Mouse (Mus musculus): ENCODE data around the gene Pxk. TPM values are rescaled to one million over a fixed set of nuclear protein-coding genes. Genes with fewer than 3 reads are reported as not detected.
A peak's percentile ranks its signal among the peaks of the same experiment; 100 is the strongest.
"Not testable (repeated sequence)": the region's sequence is repeated elsewhere in the genome, so short reads cannot be mapped to it uniquely, and the experiment has no call there.

The Pxk gene
- polyA plus RNA-seq, 1 experiment from 2014 or later: 63.0 TPM

DNA sequence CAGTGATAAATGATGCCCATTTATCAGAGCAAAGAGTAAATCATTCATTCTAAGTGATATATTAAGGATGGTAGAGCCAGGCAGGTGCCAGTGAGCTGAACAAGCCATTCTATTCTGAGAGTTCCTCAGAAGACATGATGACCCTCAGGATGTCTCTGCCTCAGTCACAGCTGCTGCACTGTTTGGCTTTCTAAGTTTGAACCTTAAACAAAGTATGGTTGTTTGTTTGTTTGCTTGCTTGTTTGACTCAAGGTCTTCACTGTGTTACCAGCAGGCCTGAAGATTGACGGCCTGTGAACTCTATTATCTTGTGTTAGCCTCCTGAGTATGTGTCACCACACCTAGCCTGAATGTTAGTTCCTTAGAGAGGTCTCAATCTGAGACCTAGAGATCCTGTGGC is 16.7 kb downstream of the Pxk start:
- 69% methylated on average over 1 of the region's 1 CpGs for WGBS
- Histone ChIP-seq H3K27me3 (replicated peaks; ENCODE audit: control insufficient read depth, insufficient read depth, low read length) (no peaks in the 10 kb centered on the region), H3K4me3 (replicated peaks; ENCODE audit: low read length) (no peak overlapping the region), H3K9ac (replicated peaks; ENCODE audit: low read depth, low read length) (no peak overlapping the region), H3K9me3 (ENCODE audit: control insufficient read depth, low read length) (no peaks in the 10 kb centered on the region), H3K27ac (ENCODE audit: low read length) (no peak overlapping the region), H3K4me1 (replicated peaks; ENCODE audit: control insufficient read depth, insufficient read depth, low read length) (no peaks in the 10 kb centered on the region), H3K36me3 (ENCODE audit: control insufficient read depth, insufficient read depth) (no peaks in the 10 kb centered on the region), H3K4me2 (ENCODE audit: low read length) (no peak overlapping the region)
- ATAC-seq: no peak

DNA sequence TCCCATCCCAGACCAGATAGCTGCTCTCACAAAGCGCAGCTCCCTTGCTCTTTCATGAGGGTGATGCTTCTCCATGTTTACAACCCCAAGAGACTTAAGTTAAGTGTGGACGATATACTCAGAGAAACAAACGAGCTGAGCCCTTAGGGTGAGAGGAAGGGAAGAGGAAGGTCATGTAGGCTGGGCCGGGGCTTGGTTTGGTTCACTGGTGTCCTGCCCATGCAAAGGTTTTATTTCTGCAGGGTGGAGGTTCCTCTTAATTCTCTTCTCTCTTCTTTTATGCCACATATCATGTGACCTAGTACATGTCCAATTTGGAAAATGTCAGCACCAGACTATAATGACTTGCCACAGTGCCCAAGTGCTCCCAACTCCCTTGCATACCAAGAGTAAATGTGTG is 17.8 kb downstream of the Pxk start:
- no peak overlapping the region for H3K4me2 ChIP-seq (ENCODE audit: low read length)
- WGBS: 84% methylated on average over 4 of the region's 4 CpGs
- H3K9me3 ChIP-seq (ENCODE audit: control insufficient read depth, low read length): no peaks in the 10 kb centered on the region
- no peaks in the 10 kb centered on the region for H3K4me1 ChIP-seq (replicated peaks; ENCODE audit: control insufficient read depth, insufficient read depth, low read length)
- no peak overlapping the region for H3K27ac ChIP-seq (ENCODE audit: low read length)
- H3K9ac ChIP-seq (replicated peaks; ENCODE audit: low read depth, low read length): no peak overlapping the region
- 0 out of 2 replicates have a peak, but pooled peaks cover under 1% of the 10 kb centered on the region for H3K36me3 ChIP-seq (ENCODE audit: control insufficient read depth, insufficient read depth)
- no peaks in the 10 kb centered on the region for H3K27me3 ChIP-seq (replicated peaks; ENCODE audit: control insufficient read depth, insufficient read depth, low read length)
- ATAC-seq: no peak
- H3K4me3 ChIP-seq (replicated peaks; ENCODE audit: low read length): no peak overlapping the region

DNA sequence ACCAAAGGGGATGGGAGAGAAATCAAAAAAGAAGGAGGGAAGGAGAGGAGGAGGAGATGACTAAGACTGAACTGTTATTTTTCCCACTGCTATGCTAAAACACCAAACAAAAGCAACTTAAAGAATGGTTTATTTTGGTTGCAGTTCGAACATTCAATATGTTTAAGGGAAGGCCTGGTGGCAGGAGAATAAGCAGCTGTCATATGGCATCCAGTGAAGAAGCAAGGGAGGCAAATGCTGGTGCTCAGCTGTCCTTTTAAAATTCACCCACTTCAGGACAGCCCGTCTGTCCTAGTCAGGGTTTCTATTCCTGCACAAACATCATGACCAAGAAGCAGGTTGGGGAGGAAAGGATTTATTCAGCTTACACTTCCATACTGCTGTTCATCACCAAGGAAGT is 19.4 kb downstream of the Pxk start:
- no peak for ATAC-seq
- Histone ChIP-seq H3K4me3 (replicated peaks; ENCODE audit: low read length) (no peak overlapping the region), H3K4me2 (ENCODE audit: low read length) (no peak overlapping the region), H3K36me3 (ENCODE audit: control insufficient read depth, insufficient read depth) (0 out of 2 replicates have a peak, but pooled peaks cover 2% of the 10 kb centered on the region), H3K9ac (replicated peaks; ENCODE audit: low read depth, low read length) (no peak overlapping the region), H3K27me3 (replicated peaks; ENCODE audit: control insufficient read depth, insufficient read depth, low read length) (no peaks in the 10 kb centered on the region), H3K9me3 (ENCODE audit: control insufficient read depth, low read length) (no peaks in the 10 kb centered on the region), H3K27ac (ENCODE audit: low read length) (no peak overlapping the region), H3K4me1 (replicated peaks; ENCODE audit: control insufficient read depth, insufficient read depth, low read length) (no peaks in the 10 kb centered on the region)
- 84% methylated on average over 2 of the region's 2 CpGs for WGBS

DNA sequence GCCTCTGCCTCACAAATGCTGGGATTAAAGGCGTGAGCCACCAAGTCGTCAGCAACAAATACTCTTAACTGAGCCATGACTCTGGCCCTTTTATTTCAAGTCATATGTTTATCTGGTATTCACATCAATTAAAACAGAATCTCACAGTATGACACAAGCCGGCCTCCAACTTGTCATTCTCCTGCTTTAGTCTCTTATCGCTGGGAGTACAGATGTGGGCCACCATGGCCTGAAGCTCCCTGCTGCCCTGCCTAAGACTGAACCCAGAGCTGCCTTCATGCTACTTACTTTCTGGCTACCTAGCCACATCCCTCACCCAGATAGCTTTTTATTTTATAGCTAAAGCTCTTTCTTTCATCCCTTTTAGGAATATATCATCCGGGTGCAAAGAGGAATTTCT is 21.4 kb downstream of the Pxk start:
- 0 out of 2 replicates have a peak, but pooled peaks cover 2% of the 10 kb centered on the region for H3K36me3 ChIP-seq (ENCODE audit: control insufficient read depth, insufficient read depth)
- no peak for ATAC-seq
- WGBS: 87% methylated on average over 5 of the region's 5 CpGs
- no peaks in the 10 kb centered on the region for H3K4me1 ChIP-seq (replicated peaks; ENCODE audit: control insufficient read depth, insufficient read depth, low read length)
- no peak overlapping the region for H3K27ac ChIP-seq (ENCODE audit: low read length)
- H3K9ac ChIP-seq (replicated peaks; ENCODE audit: low read depth, low read length): no peak overlapping the region
- no peaks in the 10 kb centered on the region for H3K9me3 ChIP-seq (ENCODE audit: control insufficient read depth, low read length)
- no peak overlapping the region for H3K4me3 ChIP-seq (replicated peaks; ENCODE audit: low read length)
- no peaks in the 10 kb centered on the region for H3K27me3 ChIP-seq (replicated peaks; ENCODE audit: control insufficient read depth, insufficient read depth, low read length)
- no peak overlapping the region for H3K4me2 ChIP-seq (ENCODE audit: low read length)

DNA sequence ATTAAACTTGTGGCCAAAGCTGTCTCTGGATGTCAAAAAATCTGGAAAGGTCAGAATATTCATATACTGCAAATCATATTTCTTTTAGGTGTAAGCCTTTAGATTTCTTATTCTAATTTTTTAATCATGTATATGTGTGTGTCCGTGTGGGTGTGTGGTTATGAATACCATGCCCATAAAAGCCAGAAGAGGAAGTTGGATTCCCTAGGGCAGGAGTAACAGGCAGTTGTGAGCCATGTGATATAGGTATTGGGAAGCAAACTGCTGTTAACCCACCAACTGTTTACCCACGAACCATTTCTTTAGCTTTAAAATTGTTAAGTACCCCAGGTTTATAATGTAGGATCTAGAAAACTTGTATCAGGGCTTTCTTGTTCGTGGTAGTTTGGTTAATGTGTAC is 21.9 kb downstream of the Pxk start:
- Histone ChIP-seq H3K27me3 (replicated peaks; ENCODE audit: control insufficient read depth, insufficient read depth, low read length) (no peaks in the 10 kb centered on the region), H3K4me3 (replicated peaks; ENCODE audit: low read length) (no peak overlapping the region), H3K4me1 (replicated peaks; ENCODE audit: control insufficient read depth, insufficient read depth, low read length) (no peaks in the 10 kb centered on the region), H3K27ac (ENCODE audit: low read length) (no peak overlapping the region), H3K9me3 (ENCODE audit: control insufficient read depth, low read length) (no peaks in the 10 kb centered on the region), H3K9ac (replicated peaks; ENCODE audit: low read depth, low read length) (no peak overlapping the region), H3K4me2 (ENCODE audit: low read length) (no peak overlapping the region), H3K36me3 (ENCODE audit: control insufficient read depth, insufficient read depth) (0 out of 2 replicates have a peak, but pooled peaks cover 2% of the 10 kb centered on the region)
- ATAC-seq: no peak
- WGBS: 89% methylated on average over 3 of the region's 3 CpGs

DNA sequence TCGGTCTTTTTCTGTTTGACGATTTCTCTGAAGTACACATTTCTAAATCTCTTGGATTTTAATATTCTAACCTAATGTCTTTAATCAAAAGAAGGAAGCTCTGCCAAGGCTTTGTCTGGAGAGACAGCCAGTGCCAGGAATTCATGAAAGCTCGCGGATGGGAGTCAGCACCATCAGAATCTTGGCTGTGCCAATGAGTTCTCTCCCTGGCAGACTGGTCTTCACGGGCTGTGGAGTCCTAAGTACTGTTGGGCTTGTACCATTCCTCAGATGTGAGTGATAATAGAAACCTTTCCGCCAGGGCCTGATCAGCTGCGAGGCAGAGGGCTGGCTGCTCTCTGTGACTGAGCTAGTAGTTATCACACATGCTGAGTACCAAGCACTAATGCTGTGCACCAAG is 25.1 kb downstream of the Pxk start:
- Histone ChIP-seq H3K27me3 (replicated peaks; ENCODE audit: control insufficient read depth, insufficient read depth, low read length) (no peaks in the 10 kb centered on the region), H3K4me2 (ENCODE audit: low read length) (no peak overlapping the region), H3K9ac (replicated peaks; ENCODE audit: low read depth, low read length) (no peak overlapping the region), H3K36me3 (ENCODE audit: control insufficient read depth, insufficient read depth) (0 out of 2 replicates have a peak, but pooled peaks cover 2% of the 10 kb centered on the region), H3K4me3 (replicated peaks; ENCODE audit: low read length) (no peak overlapping the region), H3K9me3 (ENCODE audit: control insufficient read depth, low read length) (no peaks in the 10 kb centered on the region), H3K4me1 (replicated peaks; ENCODE audit: control insufficient read depth, insufficient read depth, low read length) (no peaks in the 10 kb centered on the region), H3K27ac (ENCODE audit: low read length) (no peak overlapping the region)
- 72% methylated on average over 7 of the region's 7 CpGs for WGBS
- ATAC-seq: peak; percentile 57; the same call in 1 of the 2 replicates

DNA sequence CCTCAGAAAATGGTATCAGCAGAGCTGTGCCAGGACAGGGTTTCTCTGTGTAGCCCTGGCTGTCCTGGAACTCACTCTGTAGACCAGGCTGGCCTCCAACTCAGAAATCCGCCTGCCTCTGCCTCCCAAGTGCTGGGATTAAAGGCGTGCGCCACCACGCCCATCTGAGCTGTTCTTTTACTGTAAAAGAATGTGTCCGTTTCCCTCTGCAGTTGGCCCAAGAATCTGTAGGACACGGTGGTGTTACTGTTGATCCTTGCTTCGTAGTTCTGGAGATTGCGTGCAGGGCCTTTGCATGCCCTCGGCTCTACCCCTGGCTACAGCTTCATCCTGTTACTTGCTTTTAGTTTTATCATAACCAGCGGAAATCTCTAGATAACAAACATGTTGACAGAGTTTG is 25.6 kb downstream of the Pxk start:
- H3K9ac ChIP-seq (replicated peaks; ENCODE audit: low read depth, low read length); H3K9me3 ChIP-seq (ENCODE audit: control insufficient read depth, low read length); H3K36me3 ChIP-seq (ENCODE audit: control insufficient read depth, insufficient read depth); H3K27ac ChIP-seq (ENCODE audit: low read length); ATAC-seq; H3K4me1 ChIP-seq (replicated peaks; ENCODE audit: control insufficient read depth, insufficient read depth, low read length); H3K4me3 ChIP-seq (replicated peaks; ENCODE audit: low read length); H3K27me3 ChIP-seq (replicated peaks; ENCODE audit: control insufficient read depth, insufficient read depth, low read length); H3K4me2 ChIP-seq (ENCODE audit: low read length): not testable (repeated sequence)
- 97% methylated on average over 10 of the region's 10 CpGs for WGBS

DNA sequence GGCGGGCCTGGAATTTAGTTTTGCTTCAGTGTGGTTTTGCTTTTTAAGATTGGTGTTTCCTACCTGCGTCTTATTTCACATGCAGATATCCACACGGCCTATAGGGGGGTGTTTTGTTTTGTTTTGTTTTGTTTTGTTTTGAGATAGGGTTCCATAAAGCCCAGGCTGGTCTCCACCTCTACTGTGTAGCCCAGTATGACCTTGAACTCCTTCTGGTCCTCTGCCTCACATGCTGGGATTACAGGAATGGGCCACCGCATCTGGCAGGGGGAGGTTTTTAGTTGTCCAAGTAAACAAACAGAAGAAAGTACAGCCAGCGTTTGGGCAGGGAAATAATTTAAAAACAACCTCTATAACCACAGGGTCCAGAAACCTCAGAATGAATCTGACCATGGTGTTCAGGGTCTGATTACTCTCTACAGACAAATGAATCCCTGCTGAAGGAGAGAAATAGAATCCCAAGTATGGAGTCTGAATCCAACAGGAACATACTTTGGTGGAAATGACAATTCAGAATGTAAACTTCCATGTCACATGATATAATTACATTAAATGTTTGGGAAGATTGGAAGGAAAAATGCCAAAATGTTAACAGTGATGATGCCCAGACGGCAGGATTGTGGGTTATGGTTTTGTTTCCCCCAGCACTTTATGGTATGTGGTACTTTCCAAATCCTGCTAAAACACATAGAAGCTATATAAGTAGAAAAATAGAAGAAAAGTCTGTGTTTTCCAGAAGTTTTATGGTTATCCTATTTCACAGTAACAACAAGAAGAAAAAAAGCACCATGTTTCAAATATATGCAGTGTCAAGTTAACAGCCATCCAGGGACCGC is 26.3 kb downstream of the Pxk start:
- Histone ChIP-seq H3K4me2 (ENCODE audit: low read length) (no peak overlapping the region), H3K9me3 (ENCODE audit: control insufficient read depth, low read length) (no peaks in the 10 kb centered on the region), H3K9ac (replicated peaks; ENCODE audit: low read depth, low read length) (no peak overlapping the region), H3K4me3 (replicated peaks; ENCODE audit: low read length) (no peak overlapping the region), H3K27ac (ENCODE audit: low read length) (no peak overlapping the region), H3K27me3 (replicated peaks; ENCODE audit: control insufficient read depth, insufficient read depth, low read length) (no peaks in the 10 kb centered on the region), H3K4me1 (replicated peaks; ENCODE audit: control insufficient read depth, insufficient read depth, low read length) (no peaks in the 10 kb centered on the region), H3K36me3 (ENCODE audit: control insufficient read depth, insufficient read depth) (0 out of 2 replicates have a peak, but pooled peaks cover 2% of the 10 kb centered on the region)
- ATAC-seq: no peak
- WGBS: 83% methylated on average over 7 of the region's 7 CpGs

DNA sequence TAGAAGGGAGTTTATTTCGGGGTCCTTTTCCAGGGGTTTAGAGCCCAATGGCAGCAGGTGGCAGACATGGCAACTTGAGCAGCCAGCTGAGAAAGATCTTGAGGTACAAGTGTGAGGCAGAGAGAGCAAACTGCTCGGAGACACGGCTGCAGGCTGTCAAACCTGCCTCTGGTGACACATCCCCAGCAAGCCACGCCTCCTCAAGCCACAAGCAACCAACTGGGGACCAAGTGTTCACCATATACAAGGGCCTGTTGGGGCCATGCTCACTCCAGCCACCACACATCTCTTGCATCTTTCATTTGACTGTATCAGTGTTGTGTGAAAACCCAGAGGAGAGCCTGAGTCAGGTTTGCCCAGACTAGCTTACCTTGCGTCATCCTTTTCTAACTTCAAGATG is 30.0 kb downstream of the Pxk start:
- H3K9ac ChIP-seq (replicated peaks; ENCODE audit: low read depth, low read length): no peak overlapping the region
- H3K4me2 ChIP-seq (ENCODE audit: low read length): no peak overlapping the region
- WGBS: 87% methylated on average over 5 of the region's 5 CpGs
- no peak for ATAC-seq
- H3K4me1 ChIP-seq (replicated peaks; ENCODE audit: control insufficient read depth, insufficient read depth, low read length): no peaks in the 10 kb centered on the region
- no peaks in the 10 kb centered on the region for H3K9me3 ChIP-seq (ENCODE audit: control insufficient read depth, low read length)
- no peaks in the 10 kb centered on the region for H3K27me3 ChIP-seq (replicated peaks; ENCODE audit: control insufficient read depth, insufficient read depth, low read length)
- no peak overlapping the region for H3K27ac ChIP-seq (ENCODE audit: low read length)
- no peaks in the 10 kb centered on the region; the same call in 1 of the 2 replicates for H3K36me3 ChIP-seq (ENCODE audit: control insufficient read depth, insufficient read depth)
- H3K4me3 ChIP-seq (replicated peaks; ENCODE audit: low read length): no peak overlapping the region

All from forebrain, embryonic 16.5 days (tissue).